In genomic region chr11:97971232-97971631, GRCm38 (mm10) we compare ENCODE assay signal across 7 mouse cellular contexts. TPM values are rescaled to one million over a fixed set of nuclear protein-coding genes. Genes with fewer than 3 reads are reported as not detected.
DNase-seq lines count a peak whose midpoint lies in the region; ATAC-seq and TF ChIP-seq lines count a peak whose summit lies in the region.

No protein-coding gene starts in this region.

- no peaks in the 10 kb centered on the region for H3K36me3 ChIP-seq in lung, postnatal 0 days (ENCODE audit: insufficient read depth, low read length)
- no peaks in the 10 kb centered on the region for H3K36me3 ChIP-seq in midbrain, embryonic 16.5 days (ENCODE audit: control insufficient read depth, insufficient read depth, low read length)

- no peaks in the 10 kb centered on the region for H3K9me3 ChIP-seq in lung, postnatal 0 days (ENCODE audit: low read length)
- H3K9me3 ChIP-seq in midbrain, embryonic 16.5 days (replicated peaks; ENCODE audit: control insufficient read depth, low read length, poor library complexity, severe bottlenecking) = no peaks in the 10 kb centered on the region

- no peaks in the 10 kb centered on the region for H3K27me3 ChIP-seq in lung, postnatal 0 days (replicated peaks; ENCODE audit: insufficient read depth, low read length)
- no peaks in the 10 kb centered on the region for H3K27me3 ChIP-seq in midbrain, embryonic 16.5 days (ENCODE audit: control insufficient read depth, insufficient read depth, low read depth, low read length)

- no peak overlapping the region for H3K9ac ChIP-seq in lung, postnatal 0 days (replicated peaks; ENCODE audit: low read depth)
- H3K9ac ChIP-seq in midbrain, embryonic 16.5 days (ENCODE audit: low read depth, low read length) = no peak overlapping the region

- no peaks in the 10 kb centered on the region for H3K4me1 ChIP-seq in lung, postnatal 0 days (ENCODE audit: insufficient read depth, low read depth, low read length)
- H3K4me1 ChIP-seq in midbrain, embryonic 16.5 days (ENCODE audit: control insufficient read depth, insufficient read depth, low read length) = peaks cover 3% of the 10 kb centered on the region; the same call in 1 of the 2 replicates

- no peak overlapping the region for H3K4me3 ChIP-seq in lung, postnatal 0 days (ENCODE audit: low read depth, low read length)
- H3K4me3 ChIP-seq in midbrain, embryonic 16.5 days (ENCODE audit: low read depth, low read length) = no peak overlapping the region

- no peak for TF ChIP-seq CTCF in lung, postnatal 0 days (IDR thresholded peaks at IDR 0.05)

- H3K27ac ChIP-seq in lung, postnatal 0 days (ENCODE audit: low read length) = no peak overlapping the region
- H3K27ac ChIP-seq in midbrain, embryonic 16.5 days (ENCODE audit: low read length) = no peak overlapping the region

- peak overlapping the region; percentile 12; the same call in 1 of the 2 replicates for H3K4me2 ChIP-seq in lung, postnatal 0 days (replicated peaks; ENCODE audit: low read depth, low read length)
- H3K4me2 ChIP-seq in midbrain, embryonic 16.5 days (ENCODE audit: low read length) = no peak overlapping the region

- intact Hi-C loops in heart, postnatal 25 days (cut with DNase I) = no loop called here

- TF ChIP-seq EP300 in lung, postnatal 0 days (IDR thresholded peaks at IDR 0.05) = no peak

- peak; percentile 73 for ATAC-seq in lung, postnatal 0 days
- ATAC-seq in midbrain, embryonic 16.5 days = no peak

- WGBS in lung, postnatal 0 days = 20% methylated on average over 7 of the region's 7 CpGs
- WGBS in midbrain, embryonic 16.5 days = 35% methylated on average over 7 of the region's 7 CpGs

- peak; percentile 81 for DNase-seq in urinary bladder, postnatal 14 days (ENCODE audit: low spot score)
- DNase-seq in urinary bladder, postnatal 10 days (ENCODE audit: low spot score) = no peak
- DNase-seq in frontal cortex, adult 2 months (ENCODE audit: extremely low spot score in 1 of 2, low spot score in 1 of 2) = peak; percentile 85 to 93
- peak; percentile 75 for DNase-seq in heart, postnatal 25 days (ENCODE audit: low spot score)
- peak; percentile 83 for DNase-seq in lung, postnatal 0 days (ENCODE audit: low spot score)
- no peak for DNase-seq in spleen, postnatal 14 days (ENCODE audit: low spot score in 2 of 2)

RNA-seq across cellular contexts. Expression of gene Plxdc1, which starts 15.0 kb away (rescaled TPM):
- polyA plus RNA-seq in frontal cortex, adult 2 months (2012; rRNA removed) = 11.1 and 11.4 TPM in 2 replicates
- 1 to 10 TPM; 5.4 to 6.0 TPM for total RNA-seq in heart, postnatal 25 days (2021)
- 1.7 TPM in 2 replicates for polyA plus RNA-seq in lung, postnatal 0 days (2015; fragmentation: Nextera tagmentation; extraction: Ambion mirVana)
- 2.7 and 3.1 TPM in 2 replicates for polyA plus RNA-seq in midbrain, embryonic 16.5 days (2015; fragmentation: Nextera tagmentation; extraction: Ambion mirVana)

RNA-seq across cellular contexts. Expression of gene Arl5c, which starts 24.7 kb away (rescaled TPM):
- 3.2 and 3.4 TPM in 2 replicates for polyA plus RNA-seq in frontal cortex, adult 2 months (2012; rRNA removed)
- total RNA-seq in heart, postnatal 25 days (2021) = under 1 TPM; 0.57 to 0.92 TPM
- 4.6 and 6.5 TPM in 2 replicates for polyA plus RNA-seq in lung, postnatal 0 days (2015; fragmentation: Nextera tagmentation; extraction: Ambion mirVana)
- polyA plus RNA-seq in midbrain, embryonic 16.5 days (2015; fragmentation: Nextera tagmentation; extraction: Ambion mirVana) = 6.3 and 8.4 TPM in 2 replicates

RNA-seq across cellular contexts. Expression of gene Cacnb1, which starts 51.6 kb away (rescaled TPM):
- 99.8 and 103 TPM in 2 replicates for polyA plus RNA-seq in frontal cortex, adult 2 months (2012; rRNA removed)
- total RNA-seq in heart, postnatal 25 days (2021) = 1 to 10 TPM; 6.0 to 6.8 TPM
- polyA plus RNA-seq in lung, postnatal 0 days (2015; fragmentation: Nextera tagmentation; extraction: Ambion mirVana) = 3.5 and 4.0 TPM in 2 replicates
- 73.2 and 77.6 TPM in 2 replicates for polyA plus RNA-seq in midbrain, embryonic 16.5 days (2015; fragmentation: Nextera tagmentation; extraction: Ambion mirVana)

RNA-seq across cellular contexts. Expression of gene Rpl19, which starts 55.3 kb away (rescaled TPM):
- polyA plus RNA-seq in frontal cortex, adult 2 months (2012; rRNA removed) = 918 and 950 TPM in 2 replicates
- 100 to 1,000 TPM; 539 to 575 TPM for total RNA-seq in heart, postnatal 25 days (2021)
- polyA plus RNA-seq in lung, postnatal 0 days (2015; fragmentation: Nextera tagmentation; extraction: Ambion mirVana) = 750 and 817 TPM in 2 replicates
- 583 and 598 TPM in 2 replicates for polyA plus RNA-seq in midbrain, embryonic 16.5 days (2015; fragmentation: Nextera tagmentation; extraction: Ambion mirVana)

Comparison
In these comparisons a context has a peak if more than half of its experiments do, and no peak if none do; other contexts are left out.
1. DNase-seq: peak in urinary bladder, postnatal 14 days (single experiment), frontal cortex, adult 2 months (2 of 2), heart, postnatal 25 days (single experiment) and lung, postnatal 0 days (single experiment); none in urinary bladder, postnatal 10 days (single experiment) and spleen, postnatal 14 days (0 of 2).
2. RNA of gene Cacnb1, which starts 51.6 kb away (polyA plus RNA-seq): 99.8 to 103 TPM in frontal cortex, adult 2 months and 73.2 to 77.6 TPM in midbrain, embryonic 16.5 days; 3.5 to 4.0 TPM in lung, postnatal 0 days; every median in the first group is over 10 times any median in the second.